Mouse (Mus musculus) B cell, adult 62 days (primary cell): ENCODE data around the gene Ttc22. TPM values are rescaled to one million over a fixed set of nuclear protein-coding genes. Genes with fewer than 3 reads are reported as not detected.

Experiments
- total RNA-seq: library from RNA; stranded (reverse); gene quantifications from 4 replicates; pipeline ENCODE4 v1.2.4, GENCODE M21; 2023

Gene Ttc22
- not detected in 4 replicates for total RNA-seq

GRCm38 (mm10) chr4:106622030-106622493 lies at the start of gene Ttc22:
Gene Ttc22, plus strand, starts transcription at chr4:106622432.

GRCm38 (mm10) chr4:106617056-106617455 lies 5.2 kb upstream of the Ttc22 start, which contains the start of gene Lexm:
Gene Lexm, minus strand, starts transcription at chr4:106617241.

GRCm38 (mm10) chr4:106650833-106651527 lies 28.7 kb downstream of the Ttc22 start, which contains the start of gene Pars2:
Gene Pars2, plus strand, starts transcription at chr4:106651069.

GRCm38 (mm10) chr4:106678442-106679118 lies 56.3 kb downstream of the Ttc22 start, which contains the start of gene Ttc4:
Gene Ttc4, minus strand, starts transcription at chr4:106678944.

Other genes with a start within 250 kb of the Ttc22 start
- not detected in 4 replicates for gene Pcsk9, start 158.1 kb upstream of the Ttc22 start, total RNA-seq
- gene Bsnd, start 130.1 kb upstream of the Ttc22 start, total RNA-seq = not detected in 4 replicates
- gene Dhcr24, start 61.4 kb upstream of the Ttc22 start, total RNA-seq = 3.4 to 4.4 TPM (median 4.0 TPM) in 4 replicates
- gene Lexm, start 5.2 kb upstream of the Ttc22 start, total RNA-seq = not detected in 4 replicates
- 2.6 to 7.3 TPM (median 4.9 TPM) in 4 replicates for gene Pars2, start 28.6 kb downstream of the Ttc22 start, total RNA-seq
- gene Ttc4, start 56.5 kb downstream of the Ttc22 start, total RNA-seq = 31.2 to 35.9 TPM (median 33.1 TPM) in 4 replicates
- gene Mroh7, start 108.5 kb downstream of the Ttc22 start, total RNA-seq = not detected in 4 replicates
- not detected in 4 replicates for gene Fam151a, start 111.5 kb downstream of the Ttc22 start, total RNA-seq
- gene Acot11, start 182.6 kb downstream of the Ttc22 start, total RNA-seq = 3.0 to 4.6 TPM (median 4.0 TPM) in 4 replicates